Mouse (Mus musculus) kidney, adult 2 months (tissue): Measurements from ENCODE around the gene Hoxd13.

ENCODE experiments used
- CTCF ChIP-seq: fragments of 200-500 bp; conservative IDR thresholded peaks from 2 replicates; pipeline ENCODE4 v1.5.1; 2011; ENCODE audit warnings: low read depth, mild to moderate bottlenecking, control low read depth, low read length, moderate library complexity, mixed read lengths; ENCODE audit not compliant: insufficient read depth, insufficient read length
- POLR2A ChIP-seq: fragments of 200-500 bp; IDR thresholded peaks from one replicate; pipeline ENCODE4 v1.6.1; 2011; ENCODE audit warnings: low read depth, low read length, control low read depth

GRCm38 (mm10) chr2:74708676-74709075 is 40.6 kb downstream of the Hoxd13 start:
- TF ChIP-seq CTCF (no peak), POLR2A (no peak)
